Mouse (Mus musculus) CH12.LX (cell line): ENCODE data around the gene Magohb.
"Not testable (repeated sequence)": the region's sequence is repeated elsewhere in the genome, so short reads cannot be mapped to it uniquely, and the experiment has no call there.

ENCODE experiments used
- CTCF ChIP-seq, 2 experiments: IDR thresholded peaks in 1 of 2; conservative IDR thresholded peaks in 1 of 2; 2 replicates each; pipeline ENCODE4 v1.5.1; 2011 to 2012; ENCODE audit warnings: low read depth in 2 of 2, low read length in 2 of 2, improper control_type of control experiment in 1 of 2, inconsistent platforms in 1 of 2, mild to moderate bottlenecking in 1 of 2, moderate library complexity in 1 of 2
- ELF1 ChIP-seq: IDR thresholded peaks from 2 replicates; pipeline ENCODE4 v1.6.1; 2014; ENCODE audit warnings: low read depth, mild to moderate bottlenecking, inconsistent platforms, low read length, improper control_type of control experiment
- EP300 ChIP-seq: IDR thresholded peaks from 2 replicates; pipeline ENCODE4 v1.6.1; 2011; ENCODE audit warnings: low read length, improper control_type of control experiment
- ETS1 ChIP-seq: conservative IDR thresholded peaks from 2 replicates; pipeline ENCODE4 v1.6.1; 2012; ENCODE audit warnings: low read depth, mild to moderate bottlenecking, inconsistent platforms, low read length, improper control_type of control experiment, moderate library complexity
- GABPA ChIP-seq: IDR thresholded peaks from 2 replicates; pipeline ENCODE4 v1.6.1; 2012; ENCODE audit warnings: low read depth, low read length, improper control_type of control experiment, inconsistent platforms; ENCODE audit not compliant: insufficient replicate concordance
- JUN ChIP-seq: IDR thresholded peaks from 2 replicates; pipeline ENCODE4 v1.6.1; 2011; ENCODE audit warnings: low read depth, mild to moderate bottlenecking, low read length, improper control_type of control experiment, moderate library complexity; ENCODE audit not compliant: insufficient read depth
- MAX ChIP-seq: IDR thresholded peaks from 2 replicates; pipeline ENCODE4 v1.6.1; 2011; ENCODE audit warnings: low read length, improper control_type of control experiment
- MEF2A ChIP-seq: IDR thresholded peaks from 2 replicates; pipeline ENCODE4 v1.6.1; 2014; ENCODE audit warnings: low read depth, mild to moderate bottlenecking, inconsistent platforms, low read length, improper control_type of control experiment, borderline replicate concordance
- POLR2A ChIP-seq: IDR thresholded peaks from 2 replicates; pipeline ENCODE4 v1.6.1; 2011; ENCODE audit warnings: low read depth, mild to moderate bottlenecking, improper control_type of control experiment, low read length
- POLR2AphosphoS2 ChIP-seq: IDR thresholded peaks from 2 replicates; pipeline ENCODE4 v1.6.1; 2011; ENCODE audit warnings: low read depth, low read length, improper control_type of control experiment
- SMC3 ChIP-seq: IDR thresholded peaks from 2 replicates; pipeline ENCODE4 v1.6.1; 2011; ENCODE audit warnings: low read depth, low read length, improper control_type of control experiment
- TCF12 ChIP-seq: IDR thresholded peaks from 2 replicates; pipeline ENCODE4 v1.6.1; 2014; ENCODE audit warnings: low read depth, mild to moderate bottlenecking, inconsistent platforms, low read length, improper control_type of control experiment
- ZC3H11A ChIP-seq: IDR thresholded peaks from 2 replicates; pipeline ENCODE4 v1.6.1; 2012; ENCODE audit warnings: low read depth, mild to moderate bottlenecking, inconsistent platforms, low read length, improper control_type of control experiment
- ZKSCAN1 ChIP-seq: IDR thresholded peaks from 2 replicates; pipeline ENCODE4 v1.6.1; 2012; ENCODE audit warnings: low read depth, inconsistent platforms, low read length, improper control_type of control experiment, borderline replicate concordance

DNA sequence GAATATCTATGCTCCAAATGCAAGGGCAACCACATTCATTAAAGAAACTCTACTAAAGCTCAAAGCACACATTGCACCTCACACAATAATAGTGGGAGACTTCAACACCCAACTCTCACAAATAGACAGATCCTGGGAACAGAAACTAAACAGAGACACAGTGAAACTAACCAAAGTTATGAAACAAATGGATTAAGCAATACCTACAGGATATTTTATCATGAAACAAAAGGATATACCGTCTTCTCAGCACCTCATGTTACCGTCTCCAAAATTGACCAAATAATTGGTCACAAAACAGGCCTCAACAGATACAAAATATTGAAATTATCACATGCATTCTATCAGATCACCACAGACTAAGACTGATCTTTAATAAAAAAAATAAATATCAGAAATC is 14.9 kb downstream of the Magohb start:
- TF ChIP-seq TCF12; MAX; POLR2AphosphoS2; SMC3; ZKSCAN1; POLR2A; CTCF (conservative IDR thresholded peaks at IDR 0.05 in 1 of 2, IDR thresholded peaks at IDR 0.05 in 1 of 2; ENCODE audit: low read depth in 2 of 2, low read length in 2 of 2); ELF1; GABPA; ZC3H11A; ETS1; EP300; JUN; MEF2A: not testable (repeated sequence)
